Mouse (Mus musculus): ENCODE results near the gene Cdk19.
"Not testable (repeated sequence)": the region's sequence is repeated elsewhere in the genome, so short reads cannot be mapped to it uniquely, and the experiment has no call there.

Gene Cdk19

DNA sequence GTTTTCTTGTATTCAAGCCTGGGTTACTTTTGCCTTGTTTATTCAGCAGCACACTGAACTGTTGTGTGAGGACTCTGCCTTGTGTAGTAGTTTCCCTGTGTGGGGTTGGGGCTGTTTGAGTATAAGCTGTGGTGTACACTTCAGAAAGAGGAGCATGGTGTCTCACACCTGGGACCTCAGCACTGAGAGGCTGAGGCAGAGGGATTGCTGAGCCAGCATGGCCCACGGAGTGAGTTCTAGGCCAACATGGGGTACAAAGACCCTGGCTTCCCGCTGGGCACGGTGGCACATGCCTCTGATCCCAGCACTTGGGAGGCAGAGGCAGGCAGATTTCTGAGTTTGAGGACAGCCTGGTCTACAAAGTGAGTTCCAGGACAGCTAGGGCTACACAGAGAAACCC is 139.3 kb downstream of the Cdk19 start:
- no peak for DNase-seq (ENCODE audit: low read depth in 1 of 2, low spot score in 2 of 2)

DNA sequence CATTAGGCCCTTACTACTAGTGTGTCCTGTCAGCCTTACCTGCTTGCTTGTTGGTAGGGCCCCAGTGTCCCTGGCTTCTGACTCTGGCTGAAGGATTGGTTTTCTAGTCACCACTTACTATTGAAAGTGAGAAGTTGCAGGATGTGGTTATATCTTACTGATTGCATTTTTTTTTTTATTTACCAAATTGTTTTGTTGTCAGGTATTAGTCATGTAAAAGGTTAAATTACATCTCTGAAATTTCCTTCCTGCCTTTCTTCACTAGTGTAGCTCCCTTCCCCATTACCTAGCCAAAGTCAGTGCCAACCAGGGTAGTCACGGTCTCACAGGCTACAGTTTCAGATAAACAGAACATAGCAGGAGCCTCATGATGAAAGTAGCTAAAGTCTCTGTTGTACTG is 139.9 kb downstream of the Cdk19 start:
- DNase-seq (ENCODE audit: low read depth in 1 of 2, low spot score in 2 of 2) = no peak

DNA sequence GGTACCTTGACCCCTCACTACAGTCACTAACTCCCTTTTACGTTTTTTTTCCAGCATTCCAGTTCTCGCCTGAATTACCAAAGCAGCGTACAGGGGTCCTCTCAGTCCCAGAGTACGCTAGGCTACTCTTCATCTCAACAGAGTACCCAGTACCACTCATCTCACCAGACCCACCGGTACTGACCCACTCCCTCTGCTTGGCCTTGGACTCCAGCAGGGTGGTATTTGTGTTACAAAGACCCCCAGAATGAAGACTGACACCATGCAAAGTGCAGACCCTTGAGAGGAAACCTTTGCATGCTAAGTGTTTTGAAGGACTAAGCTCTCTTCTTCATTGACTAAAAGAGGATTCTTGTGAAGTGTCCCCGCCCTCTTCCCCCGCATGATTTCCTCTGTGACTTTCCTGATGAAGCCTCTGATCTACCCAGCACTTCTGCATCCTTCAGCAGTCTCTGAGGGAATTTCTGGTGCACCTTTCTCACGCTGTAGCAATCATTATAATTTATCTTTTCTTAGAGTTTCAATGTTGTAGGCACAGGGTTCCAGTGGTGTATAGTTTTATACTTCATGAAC is 140.3 kb downstream of the Cdk19 start:
- DNase-seq (ENCODE audit: low read depth in 1 of 2, low spot score in 2 of 2) = no peak

DNA sequence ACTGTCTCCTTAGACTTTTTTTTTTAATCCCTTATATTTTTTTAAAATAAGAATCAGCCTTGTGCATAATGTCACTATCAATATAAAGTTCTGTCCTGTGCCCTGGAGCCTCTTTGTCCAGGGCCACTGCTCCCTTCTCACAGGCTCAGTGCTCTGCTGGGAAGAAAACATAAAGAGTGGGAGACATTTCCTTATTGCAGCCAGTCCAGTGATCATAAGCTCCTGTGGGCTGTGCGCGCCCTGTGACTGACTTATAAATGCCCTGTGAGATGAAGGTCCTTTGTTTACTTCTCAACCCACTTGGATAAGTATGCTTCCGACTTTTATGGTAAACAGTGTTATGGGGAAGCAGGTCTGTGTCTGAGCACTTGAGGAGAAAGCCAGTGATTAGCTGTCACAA is 142.2 kb downstream of the Cdk19 start:
- DNase-seq (ENCODE audit: low read depth in 1 of 2, low spot score in 2 of 2) = no peak

DNA sequence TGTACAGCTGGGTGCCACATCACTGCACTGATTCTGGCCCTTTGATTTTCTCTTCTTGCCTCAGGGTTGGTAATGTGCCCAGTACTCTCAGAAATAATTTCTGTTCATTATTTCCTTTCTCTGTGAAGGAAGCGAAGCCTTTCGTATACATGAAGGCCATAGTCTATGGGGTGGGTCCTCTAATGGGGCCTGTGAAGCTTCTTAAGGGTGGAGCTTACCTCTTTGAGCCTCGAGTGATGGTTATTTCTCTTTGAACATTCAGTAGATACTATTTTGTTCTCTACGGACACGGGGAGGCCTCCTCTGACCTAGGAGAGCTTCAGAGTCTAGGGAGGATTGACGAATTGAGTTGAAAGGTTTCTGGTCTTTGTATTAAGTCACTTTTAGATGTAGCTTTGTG is 142.9 kb downstream of the Cdk19 start:
- DNase-seq (ENCODE audit: low read depth in 1 of 2, low spot score in 2 of 2) = no peak

DNA sequence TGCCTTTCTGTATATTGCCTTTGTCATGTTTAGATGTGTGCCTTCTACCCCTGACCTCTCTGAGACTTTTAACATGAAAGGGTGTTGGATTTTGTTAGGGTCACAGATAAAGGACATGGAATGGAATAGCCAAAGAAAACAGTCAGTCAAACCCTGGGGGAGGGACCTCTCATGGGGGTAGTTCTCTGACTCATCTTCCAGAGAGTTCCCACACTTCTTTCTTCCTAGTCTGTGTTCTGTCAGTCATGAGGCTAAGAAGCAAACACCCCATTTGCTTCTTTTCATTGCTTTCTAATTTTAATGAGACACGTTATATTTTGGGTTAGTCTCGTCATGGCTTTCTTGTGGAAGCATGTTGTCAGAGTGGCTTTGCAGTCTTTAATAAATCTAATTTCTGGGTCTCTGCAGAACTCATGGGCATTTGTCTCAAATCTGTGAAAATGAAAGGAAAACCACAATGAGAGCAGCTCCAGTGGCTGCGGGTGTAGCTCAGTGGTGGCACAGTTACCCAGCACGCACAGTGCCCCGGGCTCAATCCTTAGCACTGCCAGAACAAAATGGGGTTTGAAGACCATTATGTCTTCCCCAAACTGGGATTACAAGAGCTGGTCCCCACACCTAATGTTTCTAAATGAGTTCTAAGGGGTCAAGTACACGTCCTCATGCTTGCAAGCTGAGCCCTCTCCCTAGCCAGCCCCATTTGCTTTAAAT is 149.9 kb downstream of the Cdk19 start:
- no peak for DNase-seq (ENCODE audit: low read depth in 1 of 2, low spot score in 2 of 2)

DNA sequence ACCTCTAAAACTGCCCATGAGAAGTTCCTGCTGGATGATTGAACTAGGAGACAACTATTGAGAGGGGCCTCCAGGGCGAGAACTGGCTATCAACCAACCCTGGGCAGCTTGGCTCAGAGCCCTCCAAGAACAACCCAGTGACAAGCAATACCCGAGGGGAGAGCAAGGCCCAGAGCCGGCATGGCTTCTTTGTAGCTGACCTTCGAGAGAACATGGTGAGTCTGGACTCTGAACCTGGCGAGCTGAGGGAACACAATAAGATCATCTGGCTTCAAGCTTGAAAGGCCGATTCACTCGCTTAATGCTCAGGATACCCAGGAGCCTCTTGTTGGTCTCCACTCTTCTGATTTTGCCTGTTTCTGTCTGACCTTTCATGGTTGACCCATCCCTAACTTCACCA is 151.8 kb downstream of the Cdk19 start:
- DNase-seq (ENCODE audit: low read depth in 1 of 2, low spot score in 2 of 2) = no peak

DNA sequence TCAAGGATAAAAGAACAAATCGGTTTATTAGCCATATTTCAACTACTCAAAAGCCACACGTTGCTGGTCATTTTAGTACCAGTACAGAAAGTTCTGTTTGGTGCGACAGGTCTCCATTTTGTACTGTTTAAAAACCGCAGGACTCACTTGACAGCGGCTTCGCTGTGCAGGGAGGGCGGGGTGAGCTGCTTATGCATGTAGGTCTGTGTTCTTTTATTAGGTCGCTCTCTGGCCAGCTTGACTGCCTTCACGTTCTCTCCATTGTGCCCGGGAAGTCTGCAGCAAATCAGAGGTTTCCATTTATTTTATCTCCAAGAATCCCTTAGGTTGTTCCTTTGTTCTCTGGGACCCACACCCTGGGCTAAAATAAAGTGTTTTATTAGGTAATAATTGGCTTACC is 152.4 kb downstream of the Cdk19 start:
- DNase-seq (ENCODE audit: low read depth in 1 of 2, low spot score in 2 of 2) = no peak

DNA sequence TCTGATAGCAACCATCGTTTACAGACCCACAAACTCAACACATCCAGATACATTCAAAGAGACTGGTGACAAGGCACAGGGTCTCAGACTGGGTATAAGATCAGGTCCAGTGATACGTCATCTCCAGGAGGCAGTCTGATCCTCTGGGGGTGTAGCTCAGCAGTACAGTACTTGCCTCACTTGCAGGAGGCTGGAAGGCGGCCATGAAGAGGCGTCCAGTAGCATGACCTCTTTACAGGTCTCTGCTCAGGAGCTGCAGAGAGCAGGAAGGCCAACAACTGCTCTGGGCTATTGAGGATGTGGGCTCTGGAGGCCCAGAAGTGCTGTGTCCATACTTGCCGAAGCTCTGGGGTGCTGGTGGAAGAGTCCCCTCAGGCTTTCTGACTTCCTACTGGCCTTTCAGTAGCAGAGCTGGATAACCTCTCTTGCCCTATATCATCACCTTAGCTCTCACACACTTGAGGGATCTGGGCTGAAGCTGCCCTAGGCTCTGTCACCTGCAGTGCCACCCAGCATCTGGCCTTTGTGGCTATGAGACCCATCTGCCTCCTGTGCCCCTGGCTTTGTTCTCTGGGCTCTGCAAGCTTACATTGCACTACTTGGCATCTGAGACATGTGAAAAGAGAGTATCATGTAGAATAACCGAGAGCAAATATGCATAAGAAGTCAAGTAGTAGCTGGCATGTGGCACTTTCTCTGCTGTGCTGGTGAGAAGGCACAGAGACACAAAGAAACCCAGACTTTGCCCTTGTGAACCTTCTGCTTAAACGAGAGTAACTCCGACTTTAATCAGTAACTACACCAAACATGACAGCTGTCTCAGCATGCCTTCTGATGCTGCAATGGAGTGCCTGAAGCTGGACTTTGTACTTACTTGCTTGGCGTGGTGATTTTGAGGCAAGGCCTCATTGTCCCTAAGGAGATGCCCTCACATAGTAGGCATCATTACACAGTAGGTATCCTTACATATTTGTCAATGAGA is 155.1 kb downstream of the Cdk19 start:
- DNase-seq (ENCODE audit: low read depth in 1 of 2, low spot score in 2 of 2) = no peak

DNA sequence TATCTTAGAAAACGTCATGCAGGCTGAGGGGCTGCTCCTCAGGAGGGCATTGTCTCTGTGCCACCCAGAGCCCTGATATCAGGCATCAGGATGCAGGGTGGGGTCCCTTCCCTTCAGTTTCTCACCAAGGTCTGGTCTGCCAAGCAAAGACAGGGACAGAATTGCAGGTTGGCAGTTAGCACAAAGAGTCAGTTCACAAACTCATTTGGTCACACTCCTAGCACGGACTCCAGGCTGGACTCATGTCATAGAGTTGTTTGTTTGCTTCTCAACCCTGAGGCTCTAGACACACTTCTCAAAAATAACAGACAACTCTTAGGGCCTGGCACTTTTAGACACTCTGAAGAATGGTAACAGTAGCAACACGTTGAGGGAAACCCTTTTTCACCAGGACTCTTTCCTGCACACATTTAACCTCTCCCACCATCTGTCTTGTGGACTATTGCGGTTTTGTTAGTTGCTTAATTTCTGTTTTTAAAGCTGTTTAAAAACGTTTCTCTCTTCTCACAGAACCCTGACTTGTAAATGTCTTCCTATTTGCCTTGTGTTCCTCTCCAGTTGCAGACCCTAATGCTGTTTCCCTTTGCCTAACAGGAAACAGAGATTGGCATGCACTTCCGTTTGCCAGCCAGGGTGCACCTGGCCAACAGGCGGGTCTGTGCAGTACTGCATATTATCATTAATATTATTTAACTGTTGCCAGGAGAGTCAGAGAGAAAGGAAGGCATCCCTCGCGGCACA is 158.1 kb downstream of the Cdk19 start:
- no peak for DNase-seq (ENCODE audit: low read depth in 1 of 2, low spot score in 2 of 2)

DNA sequence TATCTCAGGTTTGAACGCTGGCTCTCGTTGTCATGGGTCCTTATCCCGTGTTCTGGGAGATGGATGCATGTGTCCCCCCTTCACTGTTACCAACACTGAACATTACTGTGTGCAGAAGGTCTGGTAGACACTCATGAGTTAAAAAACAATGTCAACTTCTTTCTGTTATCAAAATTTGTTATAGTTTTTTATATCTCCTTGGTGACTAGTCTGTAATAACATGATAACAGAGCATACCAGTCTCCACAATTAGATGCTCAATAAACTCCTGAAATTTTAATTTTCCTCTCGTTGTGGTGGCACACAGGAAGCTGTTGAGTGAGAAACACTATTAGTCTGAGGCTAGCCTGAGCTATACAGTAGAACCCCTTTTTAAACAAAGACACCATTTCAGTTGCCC is 159.1 kb downstream of the Cdk19 start:
- DNase-seq (ENCODE audit: low read depth in 1 of 2, low spot score in 2 of 2) = no peak

DNA sequence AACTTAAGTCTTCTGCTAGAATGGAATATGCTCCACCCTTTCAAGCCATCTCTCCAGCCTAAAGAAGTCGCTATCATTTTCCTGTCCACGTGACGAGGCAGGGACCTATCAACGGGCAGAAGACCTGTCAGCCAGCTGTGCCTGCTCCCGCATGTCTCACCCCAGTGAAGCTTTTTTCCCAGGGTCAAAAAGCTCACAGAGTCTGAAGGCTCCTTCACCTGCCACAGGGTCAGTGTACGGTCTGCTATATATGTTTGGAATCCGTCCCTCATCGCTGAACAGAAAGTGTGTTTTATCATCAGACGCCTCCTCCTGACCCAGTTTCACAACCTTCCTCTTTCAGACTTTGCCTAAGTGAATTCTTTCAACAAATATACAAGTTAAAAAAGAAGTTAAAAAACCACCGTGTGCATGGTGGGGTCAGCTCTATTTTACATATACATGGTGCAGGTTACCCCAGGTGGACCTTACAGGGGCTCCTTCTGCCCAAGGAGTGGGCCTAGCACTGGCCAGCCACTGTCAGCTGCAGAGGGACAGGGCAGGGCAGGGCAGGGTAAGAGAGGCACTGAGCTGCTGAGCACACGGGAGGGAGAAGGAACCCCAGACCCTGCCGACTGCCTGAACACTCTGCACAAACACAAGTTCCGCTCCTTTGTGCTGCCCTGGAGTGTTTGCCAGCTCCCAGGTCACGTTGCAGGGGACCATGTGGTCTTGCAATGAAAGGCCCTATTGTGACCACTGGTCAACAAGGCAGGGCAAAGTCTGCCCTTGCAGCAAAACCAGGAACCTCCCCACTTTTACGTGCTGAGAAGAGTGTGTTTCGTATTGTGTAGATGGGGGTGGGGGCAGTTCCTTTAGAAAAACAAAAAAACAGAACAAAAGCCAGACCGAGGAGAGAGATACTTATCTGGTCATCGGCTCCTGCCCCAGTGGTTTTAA is 160.2 kb downstream of the Cdk19 start:
- peak in 1 of 2 experiments; percentile 21 for DNase-seq (ENCODE audit: low read depth in 1 of 2, low spot score in 2 of 2)

DNA sequence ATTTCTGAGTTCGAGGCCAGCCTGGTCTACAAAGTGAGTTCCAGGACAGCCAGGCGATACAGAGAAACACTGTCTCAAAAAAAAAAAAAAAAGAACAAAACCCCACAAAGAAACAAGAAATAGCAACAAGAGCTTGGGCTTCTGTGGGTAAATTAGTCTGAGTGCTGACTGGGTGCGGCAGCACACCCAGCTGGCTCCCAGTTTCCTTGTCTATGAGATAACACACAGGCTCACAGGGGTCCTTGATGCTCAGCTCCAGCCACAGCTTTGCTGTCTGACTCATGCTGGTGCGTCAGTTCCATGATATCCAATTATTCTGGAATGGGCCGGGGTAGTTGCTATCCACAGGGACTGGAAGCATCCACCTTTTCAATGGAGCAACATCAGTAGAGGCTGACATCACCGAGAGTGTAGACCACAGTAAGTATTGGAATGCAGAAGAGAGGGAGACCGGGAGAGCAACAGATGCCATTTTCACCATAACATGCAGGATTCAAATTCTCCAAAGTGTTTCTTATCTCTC is 161.4 kb downstream of the Cdk19 start:
- DNase-seq (ENCODE audit: low read depth in 1 of 2, low spot score in 2 of 2) = no peak

DNA sequence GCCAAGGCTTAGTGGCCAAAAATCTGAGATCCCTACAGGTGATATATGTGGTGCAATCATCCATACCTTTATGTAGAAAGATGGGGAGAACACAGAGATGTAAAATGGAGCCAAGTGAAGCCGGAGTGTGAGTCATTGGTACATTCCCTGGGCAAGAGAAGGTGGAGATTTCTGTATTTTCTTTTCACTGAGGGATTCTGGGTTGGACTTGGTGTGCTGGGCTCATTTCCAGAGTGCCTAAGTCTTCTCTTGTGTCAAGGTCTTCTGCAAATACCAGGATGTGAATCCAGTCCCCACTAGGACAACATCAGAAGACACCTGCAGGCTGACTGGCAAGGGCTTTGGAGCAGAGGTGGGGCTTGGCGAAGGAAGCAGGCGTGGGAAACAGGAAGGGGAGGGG is 163.4 kb downstream of the Cdk19 start:
- DNase-seq (ENCODE audit: low read depth in 1 of 2, low spot score in 2 of 2) = no peak

DNA sequence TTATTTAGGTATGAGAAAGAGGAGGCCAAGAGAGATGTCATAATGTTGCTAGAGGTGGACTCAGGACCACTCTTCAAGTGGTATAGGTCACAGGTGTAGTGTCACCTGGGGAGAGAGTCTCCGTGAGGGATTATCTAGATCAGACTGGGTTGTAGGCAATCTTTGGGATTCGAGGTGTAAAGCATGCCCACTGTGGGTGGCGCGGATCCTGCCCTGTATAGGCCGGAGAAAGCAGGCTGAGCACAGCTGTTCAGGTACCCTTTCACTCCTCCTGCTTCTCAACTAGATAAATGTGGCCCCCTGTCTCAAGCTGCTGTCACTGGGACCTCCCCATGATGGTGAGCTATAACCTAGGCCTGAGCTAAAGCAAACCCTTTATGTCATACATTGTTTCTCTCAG is 171.0 kb downstream of the Cdk19 start:
- DNase-seq (ENCODE audit: low read depth in 1 of 2, low spot score in 2 of 2) = no peak

DNA sequence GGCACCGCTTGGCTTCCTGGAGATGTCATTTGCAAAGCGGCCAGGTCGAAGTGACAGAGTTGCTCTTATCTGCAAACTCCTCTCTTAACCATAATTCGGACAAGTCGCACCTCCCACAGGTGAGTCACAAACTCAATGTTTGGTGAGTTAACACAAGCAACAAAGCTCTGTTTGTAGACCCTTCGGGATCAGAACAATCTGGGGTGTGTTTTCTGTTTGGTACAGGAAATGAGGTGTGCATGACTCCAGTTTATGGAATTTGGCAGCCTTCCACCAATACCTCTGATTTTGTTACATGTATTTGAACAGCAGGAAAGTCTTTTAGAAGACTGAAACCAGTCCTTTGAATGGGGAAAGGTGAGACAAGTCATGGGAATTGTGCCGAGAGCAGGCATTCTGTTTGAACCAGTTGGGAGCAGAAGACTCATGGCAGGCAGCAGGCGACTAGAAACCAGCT is 171.9 kb downstream of the Cdk19 start:
- DNase-seq (ENCODE audit: low read depth in 1 of 2, low spot score in 2 of 2) = no peak

DNA sequence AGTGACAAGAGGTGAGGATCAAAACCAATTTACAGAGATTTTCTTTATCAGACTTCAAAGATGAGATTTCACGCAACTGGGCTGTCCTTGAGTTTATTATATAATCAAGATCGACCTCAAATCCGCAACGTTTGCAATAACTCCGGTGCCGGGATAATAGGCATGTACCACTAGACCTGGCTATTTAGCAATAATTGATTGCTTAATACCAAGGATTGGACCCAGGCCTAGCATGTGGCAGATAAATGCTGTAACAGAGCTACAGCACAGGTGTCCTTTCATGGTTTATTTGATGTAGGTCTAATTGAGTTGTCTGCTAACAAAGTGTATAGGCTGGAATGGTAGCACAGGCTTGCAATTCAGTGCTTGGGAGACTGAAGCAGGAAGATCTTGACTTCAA is 172.8 kb downstream of the Cdk19 start:
- DNase-seq (ENCODE audit: low read depth in 1 of 2, low spot score in 2 of 2) = no peak

DNA sequence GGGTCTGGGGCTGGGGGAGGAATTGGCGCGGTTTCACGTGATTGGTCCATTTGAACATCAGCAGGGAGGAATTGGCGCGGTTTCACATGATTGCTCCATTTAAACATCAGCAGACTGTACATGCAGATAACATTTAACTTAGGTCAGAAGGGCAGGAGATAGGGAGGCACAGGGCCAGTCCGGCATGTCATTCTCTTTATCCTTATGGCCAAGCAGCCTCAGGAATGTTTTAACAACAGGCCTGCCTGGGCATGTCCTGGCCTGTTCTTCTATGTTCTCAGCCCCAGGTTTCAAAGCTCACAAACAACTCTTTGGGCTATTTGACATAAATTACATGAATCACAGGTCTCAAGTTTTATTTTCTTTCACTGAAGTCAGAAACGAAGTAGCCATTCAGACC is 173.6 kb downstream of the Cdk19 start:
- not testable (repeated sequence) for DNase-seq (ENCODE audit: low read depth in 1 of 2, low spot score in 2 of 2)

DNA sequence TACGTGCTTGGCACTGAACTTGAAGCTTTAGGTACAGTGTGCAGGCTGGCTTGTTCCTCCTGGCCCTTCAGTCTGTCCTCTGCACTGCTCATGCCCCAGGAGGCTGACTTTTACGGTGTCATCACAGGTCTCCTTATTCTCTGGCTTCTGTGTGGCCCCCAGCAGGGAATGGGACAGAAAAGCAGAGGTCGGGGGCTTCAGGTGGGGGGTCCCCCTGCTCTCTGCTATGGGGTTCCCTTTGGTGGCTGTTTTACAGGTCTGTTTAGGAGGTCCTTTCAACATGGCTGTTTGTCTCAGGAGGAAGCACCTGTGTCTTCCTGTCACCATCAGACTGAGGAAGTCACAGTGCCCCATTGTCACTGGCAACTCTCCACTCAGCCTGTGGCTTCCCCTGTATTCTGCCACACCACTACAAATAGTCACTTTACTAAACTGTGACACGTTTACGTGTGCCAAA is 175.9 kb downstream of the Cdk19 start:
- DNase-seq (ENCODE audit: low read depth in 1 of 2, low spot score in 2 of 2) = no peak

DNA sequence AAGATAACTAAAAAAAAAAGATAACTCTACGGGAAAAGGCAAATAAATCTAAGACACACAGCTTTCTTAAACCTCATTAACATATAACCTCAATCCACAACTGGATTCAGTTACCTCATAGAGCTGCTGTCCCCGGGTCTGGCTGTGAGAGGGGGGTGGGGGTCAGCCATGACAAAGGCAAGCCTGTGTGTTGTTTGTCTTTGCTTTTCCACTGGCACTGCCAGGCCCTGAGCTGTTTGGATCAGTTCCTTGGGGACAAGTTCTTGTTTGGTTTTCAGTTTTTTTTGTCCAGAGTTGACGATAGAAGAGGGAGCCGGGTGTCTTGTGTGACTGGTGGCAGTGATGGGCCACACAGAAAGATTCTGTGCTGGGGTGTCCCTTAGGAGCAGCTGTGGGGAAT is 177.1 kb downstream of the Cdk19 start:
- DNase-seq (ENCODE audit: low read depth in 1 of 2, low spot score in 2 of 2) = no peak

Measured in monocyte, adult 2 months (primary cell).